In the genomic region with DNA sequence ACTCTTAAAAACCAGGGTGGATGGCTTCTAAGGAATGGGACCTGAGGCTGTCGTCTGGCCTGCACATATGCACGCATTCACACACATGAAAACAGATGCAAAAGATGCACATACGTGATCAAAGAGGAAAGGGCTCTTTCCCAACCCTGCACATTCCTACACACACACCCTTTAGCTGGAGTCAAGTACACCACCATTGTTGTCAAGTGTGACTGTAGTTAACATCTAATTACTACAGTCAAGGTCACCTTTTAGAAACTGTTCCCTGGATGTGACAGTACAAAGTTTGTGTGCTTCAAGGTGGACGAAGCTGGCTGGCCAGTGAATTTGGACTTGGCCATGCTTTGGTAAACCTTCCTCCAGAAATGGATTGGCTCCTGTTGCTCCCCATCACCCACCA, we compare ENCODE assay signal across 32 mouse cellular contexts. TPM values are rescaled to one million over a fixed set of nuclear protein-coding genes. Genes with fewer than 3 reads are reported as not detected.
"Had no signal": no experiment of that assay in that cellular context is flagged by ENCODE, and none has a peak within 500 bp of the region (broad histone marks: within the 10 kb centered on the region; RNA-seq: fewer than 3 reads in every experiment).

No protein-coding gene starts in this region.

- H3K4me3 ChIP-seq: gastrocnemius, adult 2 months; heart, embryonic 10.5 days; heart, embryonic 12.5 days; hindbrain, embryonic 10.5 days; hindbrain, embryonic 12.5 days; intestine, embryonic 15.5 days; limb, embryonic 10.5 days; limb, embryonic 12.5 days; liver, embryonic 13.5 days; liver, embryonic 15.5 days had no signal

- H3K27ac ChIP-seq: gastrocnemius, adult 2 months; heart, embryonic 10.5 days; hindbrain, embryonic 10.5 days; hindbrain, embryonic 12.5 days; hindbrain, embryonic 14.5 days; intestine, embryonic 15.5 days; limb, embryonic 10.5 days; limb, embryonic 12.5 days; liver, embryonic 13.5 days; liver, embryonic 15.5 days had no signal

- ATAC-seq: hindbrain, embryonic 16.5 days; inflammation-experienced regulatory T-cells, adult 6 months; intestine, embryonic 15.5 days; intestine, postnatal 0 days had no signal

- DNase-seq: gastrocnemius, adult 2 months; gastrocnemius, postnatal 10 days; gastrocnemius, postnatal 25 days; heart, adult 18-20 months; heart, postnatal 10 days; heart, postnatal 4 days; kidney, adult 18-20 months; kidney, adult 8-10 months; kidney, postnatal 25 days; kidney, postnatal 4 days; layer of hippocampus, adult 9-11 months; liver; liver, embryonic 13.5 days had no signal

RNA-seq across cellular contexts. Expression of a gene that starts 24.9 kb away (rescaled TPM):
- total RNA-seq: gastrocnemius, adult 2 months; gastrocnemius, postnatal 10 days; gastrocnemius, postnatal 25 days; gastrocnemius, postnatal 4 days; granulocyte monocyte progenitor cell, adult 5-6 weeks; heart, adult 18-20 months; heart, adult 8-10 months; heart, postnatal 10 days; heart, postnatal 25 days; heart, postnatal 4 days; layer of hippocampus, postnatal 14 days; left cerebral cortex, postnatal 14 days; left cerebral cortex, postnatal 36 days had no signal
